Mouse (Mus musculus): Measurements from ENCODE around the gene Scg3. TPM values are rescaled to one million over a fixed set of nuclear protein-coding genes. Genes with fewer than 3 reads are reported as not detected.
"Not testable (repeated sequence)": the region's sequence is repeated elsewhere in the genome, so short reads cannot be mapped to it uniquely, and the experiment has no call there.

Scg3 gene
- total RNA-seq, 1 experiment from 2014 or later = not detected

DNA sequence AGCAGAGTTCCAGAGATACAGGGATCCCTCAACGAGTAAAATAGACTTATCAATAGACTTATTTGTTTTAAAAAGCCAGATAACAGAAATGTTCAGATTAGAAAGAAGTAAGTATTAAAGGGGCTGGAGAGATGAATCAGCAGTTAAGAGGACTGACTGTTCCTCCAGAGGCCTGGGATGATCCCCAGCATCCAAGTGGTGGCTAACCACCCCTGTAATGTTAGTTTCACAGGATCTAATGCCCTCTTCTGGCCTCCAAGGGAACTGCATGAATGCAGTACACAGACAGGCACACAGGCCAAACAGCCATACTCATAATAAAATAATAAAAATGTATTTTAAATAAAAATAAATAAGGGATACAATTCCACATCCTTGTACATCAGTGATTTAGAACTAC, 51.0 kb downstream of the Scg3 start:
- no peak; a peak in 1 of 4 replicates for ATAC-seq (replicated peaks in 1 of 2; ENCODE audit: insufficient read depth in 1 of 2, low FRiP score in 2 of 2, low TSS enrichment in 1 of 2, low read depth in 1 of 2, poor library complexity in 2 of 2, severe bottlenecking in 2 of 2)

DNA sequence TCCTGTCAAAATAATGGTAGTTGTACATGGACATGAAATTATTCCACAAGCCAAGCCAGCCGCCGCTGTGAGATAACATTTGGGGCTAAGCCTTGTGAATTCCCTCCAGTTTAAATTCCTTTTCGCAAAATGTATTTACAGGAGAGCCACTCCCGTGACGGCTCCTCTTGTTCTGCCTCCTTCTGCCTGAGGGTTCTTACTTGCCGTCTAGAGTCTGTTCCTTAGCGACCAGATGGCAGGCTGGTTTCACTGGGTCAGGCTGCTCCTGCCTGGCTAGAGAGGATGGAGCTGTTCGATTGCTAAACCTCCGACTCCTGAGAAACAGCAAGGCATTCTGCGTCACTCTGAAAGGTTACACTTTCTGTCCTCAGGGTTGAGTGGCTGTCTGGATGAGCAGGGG, 51.7 kb downstream of the Scg3 start:
- no peak for ATAC-seq (replicated peaks in 1 of 2; ENCODE audit: insufficient read depth in 1 of 2, low FRiP score in 2 of 2, low TSS enrichment in 1 of 2, low read depth in 1 of 2, poor library complexity in 2 of 2, severe bottlenecking in 2 of 2)

DNA sequence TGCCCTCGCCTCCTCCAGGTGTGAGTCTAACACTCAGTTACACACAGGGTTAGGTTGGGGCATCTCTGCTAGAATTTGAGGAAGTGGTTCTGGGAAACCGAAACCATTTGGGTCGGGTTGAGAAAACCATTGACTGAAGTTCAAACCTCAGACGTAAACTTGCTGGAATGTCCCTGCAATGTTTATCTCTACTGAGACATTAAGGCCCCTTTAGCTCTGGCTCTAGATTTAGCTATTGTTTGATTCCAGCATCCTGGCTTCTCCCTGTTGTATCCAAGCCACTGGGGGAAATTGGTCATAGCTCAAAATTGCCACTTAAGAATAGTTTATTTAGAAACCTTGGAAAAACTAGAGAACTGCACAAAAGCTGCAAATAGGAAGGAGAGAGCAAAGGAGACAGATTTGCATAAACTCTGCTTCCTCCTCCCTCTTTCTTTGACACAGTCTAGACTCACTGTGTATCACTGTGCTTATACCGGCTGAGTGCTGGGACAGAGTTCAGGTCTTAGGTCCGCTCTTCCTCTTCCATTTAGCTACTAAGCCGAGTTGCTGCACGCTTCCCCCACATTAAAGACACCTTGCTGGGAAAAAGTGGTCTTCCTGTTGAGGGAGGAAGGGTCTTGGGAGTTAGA, 52.9 kb downstream of the Scg3 start:
- ATAC-seq (replicated peaks in 1 of 2; ENCODE audit: insufficient read depth in 1 of 2, low FRiP score in 2 of 2, low TSS enrichment in 1 of 2, low read depth in 1 of 2, poor library complexity in 2 of 2, severe bottlenecking in 2 of 2) = peak; percentile 61 to 68; a peak in 2 of 4 replicates

DNA sequence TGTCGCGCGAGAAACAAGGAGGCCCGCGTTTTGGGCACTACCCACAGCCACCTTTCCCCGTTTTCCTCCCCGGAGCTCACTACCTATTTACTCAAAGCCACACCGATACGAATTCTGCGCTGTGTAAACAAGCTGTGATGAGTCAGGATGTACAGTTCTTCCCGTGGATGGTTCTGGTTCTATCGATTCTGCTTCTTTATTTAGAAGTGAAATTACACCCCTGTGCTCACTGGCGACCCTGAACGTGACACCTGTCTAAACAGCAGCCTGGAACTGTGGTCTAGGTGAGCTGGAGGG, 57.6 kb downstream of the Scg3 start:
- ATAC-seq (replicated peaks in 1 of 2; ENCODE audit: insufficient read depth in 1 of 2, low FRiP score in 2 of 2, low TSS enrichment in 1 of 2, low read depth in 1 of 2, poor library complexity in 2 of 2, severe bottlenecking in 2 of 2) = no peak

DNA sequence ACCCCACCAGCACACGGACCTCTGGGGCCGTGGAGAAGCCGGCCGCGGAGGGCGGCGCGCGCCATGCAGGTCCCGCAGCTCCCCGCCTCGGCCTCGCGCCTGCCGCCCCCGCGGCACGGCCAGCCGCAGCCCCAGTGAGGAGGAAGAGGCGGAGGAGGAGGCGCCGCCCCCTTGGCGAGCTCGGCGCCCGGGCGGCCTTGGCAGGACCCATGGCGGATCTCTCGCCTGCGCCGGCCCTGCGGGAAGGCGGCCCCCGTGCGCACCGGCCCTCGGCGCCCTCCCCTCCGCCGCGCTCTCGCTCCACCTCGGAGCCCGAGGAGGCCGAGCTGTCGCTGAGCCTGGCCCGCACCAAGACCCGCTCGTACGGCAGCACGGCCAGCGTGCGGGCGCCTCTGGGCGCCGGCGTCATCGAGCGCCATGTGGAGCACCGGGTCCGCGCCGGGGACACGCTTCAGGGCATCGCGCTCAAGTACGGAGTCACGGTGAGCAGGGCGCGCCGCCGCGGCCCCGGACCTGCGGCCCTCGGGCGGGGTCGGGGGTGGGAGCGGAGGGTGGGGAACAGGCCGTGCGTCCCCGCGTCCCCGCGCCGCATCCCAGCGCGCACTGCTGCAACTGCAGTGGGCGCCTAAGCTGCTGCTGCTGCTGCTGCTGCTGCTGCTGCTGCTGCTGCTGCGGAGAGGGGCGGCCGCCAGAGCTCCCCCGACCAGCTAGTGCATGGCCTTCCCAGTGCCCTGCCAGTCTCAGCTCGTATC, 58.1 kb downstream of the Scg3 start, which contains the start of gene Lysmd2:
Gene Lysmd2 (plus strand): TSS at position 186 of the 752 bp plus-strand sequence.
- ATAC-seq (replicated peaks in 1 of 2; ENCODE audit: insufficient read depth in 1 of 2, low FRiP score in 2 of 2, low TSS enrichment in 1 of 2, low read depth in 1 of 2, poor library complexity in 2 of 2, severe bottlenecking in 2 of 2) = peak; percentile 50 to 57

DNA sequence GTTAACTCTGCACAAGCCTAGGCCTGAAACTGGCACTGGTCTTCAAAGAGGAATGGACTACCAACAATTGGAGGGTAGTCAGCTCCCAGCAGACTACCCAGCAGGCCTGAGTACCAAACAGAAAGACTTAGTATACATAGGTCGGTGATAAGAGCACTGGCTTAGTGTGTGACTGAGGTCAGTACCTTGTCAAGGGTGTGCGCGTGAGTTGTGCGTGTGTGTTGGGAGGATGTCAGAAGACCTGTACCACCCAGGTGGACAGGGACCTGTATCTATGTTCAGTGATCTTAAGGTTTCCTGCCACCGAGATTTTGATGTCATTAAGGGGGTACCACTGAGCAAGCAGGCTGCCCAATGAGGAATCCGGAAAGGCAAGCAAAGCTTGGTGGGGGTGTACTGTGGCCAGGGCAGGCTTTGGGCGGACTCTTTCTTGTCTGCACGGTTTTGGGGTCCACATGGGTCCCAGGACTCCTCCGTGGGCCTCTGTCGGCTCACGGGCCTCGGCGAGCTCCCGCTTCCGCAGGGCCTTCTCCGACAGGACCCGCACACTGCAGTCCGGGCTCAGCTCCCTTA, 58.8 kb downstream of the Scg3 start:
- ATAC-seq (replicated peaks in 1 of 2; ENCODE audit: insufficient read depth in 1 of 2, low FRiP score in 2 of 2, low TSS enrichment in 1 of 2, low read depth in 1 of 2, poor library complexity in 2 of 2, severe bottlenecking in 2 of 2) = 0 out of 4 replicates have a peak, but pooled peaks of 1 of the 2 experiments have one; percentile 4

DNA sequence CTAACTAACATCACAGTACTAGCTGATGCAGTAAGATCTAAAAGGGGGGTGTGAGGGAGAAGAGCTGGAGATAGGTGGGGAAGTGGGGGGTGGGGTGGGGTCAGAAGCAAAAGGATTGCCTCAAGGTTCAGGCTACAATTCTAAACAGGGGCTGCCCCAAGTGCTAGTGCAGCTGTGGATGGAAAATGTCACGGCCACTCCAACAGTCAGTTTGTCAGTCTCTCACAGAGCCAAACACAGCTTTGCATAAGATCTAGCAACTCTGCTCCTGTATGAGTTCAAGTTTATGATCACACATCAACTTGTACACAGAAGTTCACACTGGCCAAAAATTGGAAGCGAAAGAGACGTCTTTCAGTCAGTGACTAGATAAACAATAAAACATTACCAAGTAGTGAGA, 62.4 kb downstream of the Scg3 start:
- ATAC-seq (replicated peaks in 1 of 2; ENCODE audit: insufficient read depth in 1 of 2, low FRiP score in 2 of 2, low TSS enrichment in 1 of 2, low read depth in 1 of 2, poor library complexity in 2 of 2, severe bottlenecking in 2 of 2) = no peak

DNA sequence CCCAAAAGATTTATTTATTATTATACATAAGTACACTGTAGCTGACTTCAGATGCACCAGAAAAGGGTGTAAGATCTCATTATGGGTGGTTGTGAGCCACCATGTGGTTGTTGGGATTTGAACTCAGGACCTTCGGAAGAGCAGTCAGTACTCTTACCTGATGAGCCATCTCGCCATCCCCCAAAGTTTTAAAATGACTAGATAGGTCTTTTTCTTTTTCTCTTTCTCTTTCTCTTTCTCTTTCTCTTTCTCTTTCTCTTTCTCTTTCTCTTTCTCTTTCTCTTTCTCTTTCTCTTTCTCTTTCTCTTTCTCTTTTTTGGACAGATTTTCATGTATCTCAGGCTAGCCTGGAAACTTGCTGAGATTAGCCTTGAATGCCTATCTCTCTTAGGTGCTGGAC, 64.1 kb downstream of the Scg3 start:
- ATAC-seq (replicated peaks in 1 of 2; ENCODE audit: insufficient read depth in 1 of 2, low FRiP score in 2 of 2, low TSS enrichment in 1 of 2, low read depth in 1 of 2, poor library complexity in 2 of 2, severe bottlenecking in 2 of 2) = not testable (repeated sequence)

DNA sequence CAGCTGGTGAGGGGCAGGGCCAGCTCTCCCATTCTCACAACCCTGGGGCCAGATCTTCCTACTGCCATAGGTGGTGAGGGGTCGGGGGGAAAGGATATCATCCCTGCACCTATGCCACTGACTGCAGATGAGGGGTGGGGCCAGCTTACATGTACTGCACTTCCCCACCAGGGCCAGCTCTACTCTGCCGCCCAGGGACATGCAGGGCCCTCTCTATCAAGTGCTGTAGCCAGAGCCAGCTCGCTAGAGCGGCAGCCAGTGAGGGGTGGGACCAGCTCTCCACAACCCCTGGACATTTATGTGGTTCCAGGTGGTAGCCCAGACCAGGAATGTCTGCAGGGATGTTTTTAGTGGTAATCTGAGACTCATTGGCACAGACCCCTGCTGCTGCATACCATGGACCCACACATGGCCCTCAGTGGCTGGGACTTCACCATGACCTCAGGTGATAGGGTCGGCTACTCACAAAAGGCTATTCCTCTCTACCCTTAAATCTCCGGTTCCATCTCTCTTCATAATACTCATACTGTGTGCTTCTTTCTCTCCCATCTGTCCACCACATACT, 64.9 kb downstream of the Scg3 start:
- ATAC-seq (replicated peaks in 1 of 2; ENCODE audit: insufficient read depth in 1 of 2, low FRiP score in 2 of 2, low TSS enrichment in 1 of 2, low read depth in 1 of 2, poor library complexity in 2 of 2, severe bottlenecking in 2 of 2) = no peak

DNA sequence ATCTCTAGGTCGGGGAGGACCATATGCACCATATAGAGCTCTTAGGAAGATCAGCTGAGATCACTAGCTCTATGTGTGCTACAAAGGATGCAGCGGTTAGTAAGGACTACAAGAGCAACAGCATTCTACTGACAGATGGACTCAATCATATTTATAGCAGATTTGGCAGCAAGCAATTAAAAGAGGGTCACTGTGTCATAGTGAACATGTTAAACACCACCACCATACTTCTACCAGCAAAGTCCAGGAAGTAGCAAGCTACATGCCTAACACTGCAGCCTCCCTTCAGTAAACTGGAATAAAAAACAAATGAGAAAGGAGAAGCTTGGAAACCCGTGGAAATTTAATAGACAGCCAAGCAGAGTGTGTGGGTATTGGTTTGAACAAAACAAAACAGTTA, 67.3 kb downstream of the Scg3 start:
- ATAC-seq (replicated peaks in 1 of 2; ENCODE audit: insufficient read depth in 1 of 2, low FRiP score in 2 of 2, low TSS enrichment in 1 of 2, low read depth in 1 of 2, poor library complexity in 2 of 2, severe bottlenecking in 2 of 2) = no peak

DNA sequence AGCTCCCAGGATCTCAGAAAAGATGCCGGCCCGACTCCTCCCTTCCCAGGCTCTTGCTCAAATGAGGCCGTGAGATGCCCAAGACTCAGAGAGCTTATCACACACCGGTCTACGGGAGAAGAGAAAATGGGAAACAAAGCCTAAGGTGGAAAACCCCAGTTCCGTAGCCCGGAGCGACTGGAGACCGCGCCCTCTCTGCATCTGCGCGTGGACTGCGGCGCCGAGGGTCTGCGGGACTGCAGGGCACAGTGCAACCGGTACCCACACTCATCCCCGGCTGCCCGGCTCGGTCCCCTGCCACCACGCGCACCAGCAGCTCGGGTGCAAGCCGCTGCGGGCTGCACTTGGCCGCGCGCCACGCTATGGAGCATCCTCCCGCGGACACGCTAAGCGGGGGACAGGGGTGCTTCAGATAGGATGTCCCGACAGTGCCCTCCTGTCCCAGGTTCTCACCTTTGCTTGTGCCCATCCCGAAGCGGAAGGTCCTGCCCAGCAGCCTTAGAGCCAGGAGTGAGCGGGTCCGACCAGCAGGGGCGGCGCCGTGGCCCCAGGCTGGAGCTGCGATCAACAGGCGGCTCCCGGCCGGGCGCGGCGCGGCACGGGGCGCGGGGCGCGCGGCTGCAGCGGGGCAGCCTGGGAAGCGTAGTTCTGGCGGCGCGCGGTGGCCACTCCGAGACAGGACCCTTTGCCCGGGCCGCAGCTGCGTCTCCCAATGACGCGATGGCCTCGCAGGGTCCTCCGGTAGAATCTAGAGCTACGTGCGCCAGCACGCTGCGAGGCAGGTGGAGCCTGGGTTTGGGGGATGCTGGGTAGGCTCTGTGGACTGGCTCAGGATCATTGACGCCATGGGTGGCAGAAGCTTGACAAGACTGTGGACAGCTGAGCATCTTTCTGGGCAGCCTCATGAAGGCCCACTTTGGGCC, 73.0 kb downstream of the Scg3 start, which contains the start of gene Tmod2:
Gene Tmod2 (minus strand): TSS at position 755 of the 923 bp plus-strand sequence.
- peak in 1 of 2 experiments; percentile 39; a peak in 1 of 4 replicates for ATAC-seq (replicated peaks in 1 of 2; ENCODE audit: insufficient read depth in 1 of 2, low FRiP score in 2 of 2, low TSS enrichment in 1 of 2, low read depth in 1 of 2, poor library complexity in 2 of 2, severe bottlenecking in 2 of 2)

DNA sequence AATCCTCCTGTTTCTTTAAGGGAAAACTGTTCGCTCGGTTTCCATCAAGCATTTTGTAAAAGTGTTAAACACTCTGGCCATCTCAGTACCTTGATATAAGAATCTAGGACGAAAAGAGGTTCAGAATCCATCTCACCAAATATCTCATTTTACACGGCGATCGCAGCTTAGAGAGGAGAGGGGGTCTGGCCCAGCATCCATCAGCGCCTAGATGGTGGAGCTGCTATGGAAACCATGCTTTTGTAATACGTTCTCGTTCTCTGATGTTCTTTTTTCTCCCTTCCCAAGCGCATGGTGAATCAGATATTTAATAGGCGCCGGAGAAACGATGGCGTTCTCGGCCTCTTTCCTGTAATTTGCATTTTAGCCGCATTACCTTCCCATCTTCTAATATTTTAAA, 73.9 kb downstream of the Scg3 start:
- ATAC-seq (replicated peaks in 1 of 2; ENCODE audit: insufficient read depth in 1 of 2, low FRiP score in 2 of 2, low TSS enrichment in 1 of 2, low read depth in 1 of 2, poor library complexity in 2 of 2, severe bottlenecking in 2 of 2) = no peak

DNA sequence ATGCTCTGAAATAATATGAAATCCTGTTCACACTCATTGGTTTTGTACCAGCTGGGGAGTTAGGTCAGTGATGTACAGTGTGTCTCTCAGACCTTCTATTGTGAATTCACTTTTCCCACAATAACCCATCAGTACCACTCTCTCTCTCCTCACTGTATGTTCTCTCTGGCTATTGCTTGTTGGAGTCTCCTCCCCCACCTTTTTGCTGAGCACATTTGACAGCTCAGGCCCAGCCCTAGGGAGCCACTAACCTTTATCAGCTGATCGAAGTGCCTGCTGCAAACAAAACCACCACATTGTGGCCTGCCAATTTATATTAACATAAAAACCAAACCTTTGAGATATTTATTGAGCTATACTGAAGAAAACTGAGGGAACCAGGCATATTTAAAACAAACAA, 74.4 kb downstream of the Scg3 start:
- ATAC-seq (replicated peaks in 1 of 2; ENCODE audit: insufficient read depth in 1 of 2, low FRiP score in 2 of 2, low TSS enrichment in 1 of 2, low read depth in 1 of 2, poor library complexity in 2 of 2, severe bottlenecking in 2 of 2) = no peak

DNA sequence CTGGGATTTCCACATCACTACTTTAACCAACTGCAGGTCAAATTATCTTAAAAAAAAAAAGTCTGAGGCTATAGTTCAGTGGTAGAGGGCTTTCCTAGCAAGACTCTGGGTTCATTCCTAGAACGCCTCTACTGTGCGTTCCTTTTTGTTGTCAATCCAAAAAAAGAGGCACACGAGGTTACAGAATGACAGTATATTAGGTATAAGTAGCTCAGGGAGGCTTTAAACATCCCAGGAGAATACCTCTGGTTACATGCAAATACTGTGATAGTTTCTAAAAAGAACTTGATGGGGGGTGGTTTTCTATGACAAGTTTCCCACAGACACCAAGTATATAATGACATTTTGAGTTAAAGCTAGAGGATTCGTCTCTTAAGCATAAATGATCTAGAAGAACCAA, 76.4 kb downstream of the Scg3 start:
- no peak for ATAC-seq (replicated peaks in 1 of 2; ENCODE audit: insufficient read depth in 1 of 2, low FRiP score in 2 of 2, low TSS enrichment in 1 of 2, low read depth in 1 of 2, poor library complexity in 2 of 2, severe bottlenecking in 2 of 2)

DNA sequence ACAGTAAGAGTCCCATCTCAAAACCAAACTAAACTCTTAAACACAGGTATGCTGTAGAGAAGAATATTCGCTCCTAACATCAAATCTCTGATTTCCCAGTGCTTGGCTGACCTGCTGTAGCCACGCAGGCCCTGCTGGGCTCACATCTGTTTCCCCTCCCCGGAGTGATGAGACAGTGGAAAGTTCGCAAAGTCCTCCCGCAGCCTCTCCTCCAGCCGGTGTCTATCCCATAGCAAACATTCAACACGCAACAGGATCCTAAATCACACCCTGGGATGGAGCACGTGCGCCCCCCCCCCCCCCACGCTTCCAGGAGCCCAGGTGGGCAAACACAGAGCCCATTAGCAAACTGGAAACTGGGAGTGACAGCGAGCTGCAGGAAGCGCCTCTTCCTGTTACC, 82.3 kb downstream of the Scg3 start:
- ATAC-seq (replicated peaks in 1 of 2; ENCODE audit: insufficient read depth in 1 of 2, low FRiP score in 2 of 2, low TSS enrichment in 1 of 2, low read depth in 1 of 2, poor library complexity in 2 of 2, severe bottlenecking in 2 of 2) = no peak

DNA sequence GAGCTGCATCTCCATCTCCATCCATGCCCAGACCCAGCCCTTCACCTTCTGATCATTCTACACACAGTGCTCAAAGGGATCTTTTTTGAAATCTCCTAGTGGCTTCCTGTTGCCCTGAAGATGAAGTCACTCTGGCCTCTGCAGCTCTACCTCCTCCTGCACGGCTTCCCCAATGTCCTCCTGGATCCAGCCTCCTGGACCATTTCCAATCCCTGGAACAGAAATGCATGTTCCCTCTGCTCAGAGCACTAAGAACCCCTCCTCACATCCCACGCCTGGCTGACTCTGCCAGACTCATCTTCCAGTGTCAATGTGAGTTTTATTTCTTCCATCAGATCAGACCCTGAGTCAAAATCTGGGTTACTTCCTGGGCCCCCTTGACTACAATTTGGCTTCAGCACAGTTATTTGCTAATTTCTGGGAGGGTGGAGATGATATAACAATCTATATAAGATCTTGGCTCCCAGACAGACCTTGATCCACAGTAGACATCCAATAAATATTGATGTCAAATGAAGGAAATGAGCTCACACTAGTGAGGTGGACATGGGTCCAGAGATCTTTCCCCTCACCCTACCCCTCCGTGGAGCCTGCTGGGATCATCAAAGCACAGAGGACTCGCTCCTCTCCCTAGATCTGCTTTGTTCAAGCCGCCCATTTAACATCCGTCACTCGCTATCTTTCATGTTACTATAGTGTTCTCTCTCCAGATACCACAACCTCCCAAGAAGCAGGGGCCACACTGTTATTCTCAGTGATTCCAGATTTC, 83.5 kb downstream of the Scg3 start:
- ATAC-seq (replicated peaks in 1 of 2; ENCODE audit: insufficient read depth in 1 of 2, low FRiP score in 2 of 2, low TSS enrichment in 1 of 2, low read depth in 1 of 2, poor library complexity in 2 of 2, severe bottlenecking in 2 of 2) = no peak

All from hematopoietic stem cell, adult 5-6 weeks (primary cell).